Mouse (Mus musculus) spleen, adult 18-20 months (tissue): Measurements from ENCODE around the gene Tbx2.

ENCODE experiments used
- DNase-seq, 2 experiments: peaks; one replicate each; pipeline ENCODE4 v3.0.0; 2022; ENCODE audit warnings: mixed read lengths in 2 of 2

Gene Tbx2

GRCm38 (mm10) chr11:85889730-85890562, 57.6 kb downstream of the Tbx2 start:
- no peak for DNase-seq

- DNase-seq, result no peak
These were observed 58.2 kb downstream of the Tbx2 start for GRCm38 (mm10) chr11:85890563-85890845.

GRCm38 (mm10) chr11:85891010-85891691, 58.8 kb downstream of the Tbx2 start:
- no peak for DNase-seq
